Mouse (Mus musculus): ENCODE data around the gene Sos2.
A peak's percentile ranks its signal among the peaks of the same experiment; 100 is the strongest.
"Not testable (repeated sequence)": the region's sequence is repeated elsewhere in the genome, so short reads cannot be mapped to it uniquely, and the experiment has no call there.

Gene Sos2

DNA sequence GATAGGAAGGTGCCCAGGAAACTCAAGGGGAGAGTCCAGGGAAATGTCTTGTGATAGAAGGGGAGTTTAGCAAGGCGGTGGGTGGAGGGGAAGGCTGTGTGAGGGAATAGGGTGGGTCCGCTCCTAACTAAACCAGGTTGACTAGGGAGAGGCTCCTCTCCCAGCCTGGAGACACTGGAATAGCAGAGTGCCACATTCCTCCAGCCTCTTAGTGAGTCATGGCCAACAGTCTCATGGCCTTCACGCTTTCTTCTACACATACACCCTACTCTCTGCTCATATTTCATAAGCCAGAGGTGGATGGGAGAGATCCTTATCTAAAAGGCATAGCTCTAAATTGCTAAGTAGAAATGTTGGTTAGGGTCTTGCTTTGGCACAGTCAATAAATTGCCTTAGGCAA is 111.7 kb downstream of the Sos2 start:
- no peak for DNase-seq (ENCODE audit: low read depth)

DNA sequence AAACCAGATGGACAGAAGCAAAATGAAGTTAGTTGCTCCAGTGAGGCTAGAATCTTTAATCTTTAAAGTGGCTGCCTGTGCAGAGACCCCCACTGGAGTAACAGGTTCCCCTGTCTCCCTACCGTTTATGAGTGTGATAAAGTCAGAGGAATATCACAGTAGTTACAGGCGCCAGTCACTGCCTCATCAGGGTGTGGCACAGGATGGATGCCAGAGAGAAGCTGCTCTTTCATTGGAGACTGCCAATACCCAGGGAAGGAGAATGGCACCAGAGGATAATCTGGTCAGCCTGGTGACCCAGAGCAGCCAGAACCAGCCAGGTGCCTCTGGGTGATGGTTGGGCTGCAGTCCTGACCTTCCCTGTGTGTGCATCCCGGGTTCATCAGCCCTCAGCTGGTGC is 113.4 kb downstream of the Sos2 start:
- no peak for DNase-seq (ENCODE audit: low read depth)

DNA sequence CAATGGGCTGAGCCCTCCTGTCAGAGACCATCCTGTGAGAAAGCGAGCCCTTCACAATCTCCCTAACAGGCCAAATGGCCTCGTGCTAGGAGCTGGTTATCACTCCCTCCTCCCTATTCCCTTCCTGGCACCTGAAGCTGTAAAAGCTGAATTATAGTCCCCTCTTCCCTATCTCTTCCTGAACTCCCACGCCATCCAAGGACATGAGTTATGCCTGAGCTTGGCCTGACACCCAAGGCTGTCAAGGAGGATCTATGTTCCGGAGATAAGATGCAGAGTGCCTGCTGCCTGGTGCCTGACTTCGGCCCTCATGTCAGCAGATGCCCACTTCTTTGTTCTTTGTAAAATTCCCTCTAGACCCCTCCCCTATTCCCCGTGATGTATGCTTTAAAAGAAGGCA is 120.6 kb downstream of the Sos2 start:
- not testable (repeated sequence) for DNase-seq (ENCODE audit: low read depth)

DNA sequence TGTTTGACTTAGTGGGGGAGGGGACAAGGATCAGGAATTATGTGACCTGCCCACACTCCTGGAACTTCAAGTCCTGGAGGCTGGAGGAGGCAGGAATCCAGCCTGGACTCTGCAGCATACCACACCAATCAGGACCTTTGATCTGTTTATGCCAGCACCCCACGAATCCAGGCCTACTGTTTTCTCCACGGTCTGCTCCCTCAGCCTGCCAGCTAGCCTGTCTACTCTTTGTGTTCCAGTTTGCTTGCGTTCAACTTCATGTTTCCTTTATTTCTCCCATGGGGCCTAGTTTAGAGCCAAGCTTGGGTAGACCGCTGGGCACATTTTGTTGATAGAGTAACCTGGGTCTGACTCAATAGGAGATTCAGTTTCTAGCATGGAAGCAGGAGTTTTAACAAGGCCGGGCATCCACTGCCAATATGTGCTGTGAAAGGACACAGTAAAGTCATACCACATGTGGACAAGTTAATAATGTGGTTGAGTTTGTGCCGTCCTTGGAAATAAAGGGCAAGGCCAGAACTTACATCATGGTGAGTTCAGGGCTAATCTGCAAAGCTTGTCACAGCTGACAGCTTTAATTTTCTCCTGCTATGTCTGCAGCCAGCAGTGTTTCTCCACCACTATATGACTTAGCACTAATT is 125.3 kb downstream of the Sos2 start:
- no peak for DNase-seq (ENCODE audit: low read depth)

DNA sequence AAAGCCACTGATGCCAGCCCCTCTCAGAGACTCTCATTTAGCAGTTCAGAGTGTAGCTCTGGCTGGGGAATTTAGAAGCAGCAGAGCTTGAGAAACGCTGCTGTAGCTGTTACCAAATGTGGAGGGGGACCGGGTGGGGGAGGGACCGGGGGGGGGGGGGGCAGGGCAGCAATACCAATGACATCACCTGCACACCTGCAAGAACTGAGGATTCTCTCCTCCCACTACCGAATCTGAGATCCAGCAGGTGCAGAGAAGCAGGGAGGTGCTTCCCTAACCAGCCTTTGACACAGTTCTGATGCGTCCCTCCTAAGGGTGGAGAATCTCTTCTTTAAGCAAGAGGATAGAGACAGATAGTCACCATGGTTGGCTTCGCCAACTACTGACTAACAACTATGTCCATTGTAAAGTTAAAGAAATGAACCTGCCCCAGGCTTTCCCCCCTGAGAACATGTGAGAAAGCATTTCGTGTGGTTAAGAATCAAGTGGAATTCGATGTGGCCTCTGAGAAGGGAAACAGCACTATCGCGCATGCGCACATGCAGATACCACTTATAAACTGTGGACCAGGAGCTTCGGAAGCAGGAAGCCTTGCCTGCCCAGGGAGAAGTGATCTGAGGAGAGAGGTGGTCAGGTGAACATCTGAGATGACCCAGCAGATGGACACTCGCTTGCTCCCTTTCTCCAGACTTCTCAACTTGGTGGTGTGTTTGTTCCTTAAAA is 136.0 kb downstream of the Sos2 start:
- DNase-seq (ENCODE audit: low read depth) = no peak

DNA sequence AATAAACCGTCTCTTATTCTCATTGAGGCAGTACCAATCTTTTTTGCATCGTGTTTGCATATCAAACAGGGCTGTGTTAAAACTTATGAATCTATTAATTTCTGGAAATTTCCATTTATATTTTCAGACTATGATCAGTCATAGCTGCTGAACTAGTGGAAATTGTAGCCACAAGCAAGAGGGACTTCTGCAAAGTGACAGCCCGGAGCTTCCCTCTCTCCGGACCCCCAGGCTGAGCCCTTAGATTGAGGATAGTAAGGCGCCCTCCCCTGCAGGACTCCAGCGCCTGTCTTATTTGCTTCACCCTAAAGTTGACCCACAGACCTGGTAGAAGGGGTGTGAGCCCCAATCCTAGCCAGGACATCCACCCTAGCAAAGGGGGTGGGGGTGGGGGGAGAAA is 136.7 kb downstream of the Sos2 start:
- no peak for DNase-seq (ENCODE audit: low read depth)

DNA sequence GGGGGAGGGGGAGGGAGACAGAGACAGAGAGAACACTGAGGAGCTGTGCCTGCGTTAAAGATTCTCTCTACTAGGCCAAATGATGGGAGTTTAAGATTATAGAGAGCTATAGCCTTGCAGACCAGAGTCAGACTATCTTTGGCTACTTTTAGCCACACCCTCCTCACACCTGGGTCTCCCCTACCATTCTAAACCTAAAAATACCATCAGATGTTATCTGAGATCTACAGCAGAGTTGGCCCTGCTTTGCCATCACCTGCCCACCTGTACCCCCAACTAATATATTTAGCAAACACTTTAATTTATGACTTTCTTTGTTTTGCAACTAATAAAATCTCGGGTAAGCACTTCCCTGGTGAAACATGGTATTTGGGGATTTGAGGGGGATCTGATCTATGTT is 137.1 kb downstream of the Sos2 start:
- DNase-seq (ENCODE audit: low read depth) = no peak

DNA sequence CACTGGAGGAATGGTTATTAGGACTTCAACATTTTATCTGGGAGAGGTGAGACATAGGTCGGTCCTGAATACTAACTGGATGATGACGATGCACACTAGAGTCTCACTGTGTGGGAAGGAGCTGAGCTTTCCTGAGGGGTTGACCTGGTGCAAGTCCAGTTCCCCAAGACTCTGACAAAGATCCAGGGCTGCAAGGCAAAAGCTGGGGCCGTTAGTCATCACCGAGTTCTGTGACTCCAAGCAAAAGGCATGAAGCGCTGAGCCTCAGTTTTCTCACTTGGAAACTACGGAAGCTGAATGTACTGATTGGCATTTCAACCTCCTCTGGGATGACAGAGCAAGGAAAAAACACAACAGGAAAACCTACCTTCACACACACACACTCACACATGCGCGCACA is 139.3 kb downstream of the Sos2 start:
- no peak for DNase-seq (ENCODE audit: low read depth)

DNA sequence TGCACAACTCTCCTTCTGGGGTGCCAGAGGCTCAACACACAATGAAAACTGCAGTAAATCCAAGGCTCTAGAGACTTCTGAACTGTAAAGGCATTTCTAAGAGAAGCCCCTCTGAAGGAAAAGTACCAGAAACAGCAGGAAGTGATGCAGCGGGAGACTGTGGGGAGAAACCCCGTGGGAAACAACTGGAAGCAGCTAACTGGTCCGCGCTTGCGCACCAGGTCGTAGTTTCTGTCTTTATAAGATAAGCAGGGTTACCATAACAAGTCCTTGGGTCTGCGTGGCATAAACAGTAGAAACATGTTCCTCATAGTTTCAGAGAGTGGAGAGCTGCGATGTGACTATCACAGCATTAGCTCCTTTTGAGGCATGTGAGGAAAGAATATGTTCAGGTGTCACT is 140.0 kb downstream of the Sos2 start:
- DNase-seq (ENCODE audit: low read depth) = peak; percentile 36

DNA sequence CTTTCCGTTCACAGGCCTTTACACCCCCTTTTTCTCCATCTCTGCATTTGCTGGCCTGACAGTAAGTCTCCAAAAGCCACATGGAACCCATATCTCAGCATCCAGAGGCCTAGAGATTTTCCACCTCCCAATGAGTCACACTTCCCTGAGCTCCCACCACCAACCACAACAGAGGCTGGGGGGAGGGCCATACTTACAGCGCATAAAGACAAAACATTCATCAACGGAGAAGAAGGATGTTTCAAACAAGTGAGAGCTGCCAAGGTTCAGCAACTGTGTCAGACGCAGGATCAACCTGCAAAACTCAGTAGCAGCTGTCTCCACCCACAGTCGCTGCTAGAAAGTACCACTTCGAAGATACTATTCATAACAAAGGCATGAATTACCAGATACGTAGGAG is 142.3 kb downstream of the Sos2 start:
- DNase-seq (ENCODE audit: low read depth) = peak; percentile 81

DNA sequence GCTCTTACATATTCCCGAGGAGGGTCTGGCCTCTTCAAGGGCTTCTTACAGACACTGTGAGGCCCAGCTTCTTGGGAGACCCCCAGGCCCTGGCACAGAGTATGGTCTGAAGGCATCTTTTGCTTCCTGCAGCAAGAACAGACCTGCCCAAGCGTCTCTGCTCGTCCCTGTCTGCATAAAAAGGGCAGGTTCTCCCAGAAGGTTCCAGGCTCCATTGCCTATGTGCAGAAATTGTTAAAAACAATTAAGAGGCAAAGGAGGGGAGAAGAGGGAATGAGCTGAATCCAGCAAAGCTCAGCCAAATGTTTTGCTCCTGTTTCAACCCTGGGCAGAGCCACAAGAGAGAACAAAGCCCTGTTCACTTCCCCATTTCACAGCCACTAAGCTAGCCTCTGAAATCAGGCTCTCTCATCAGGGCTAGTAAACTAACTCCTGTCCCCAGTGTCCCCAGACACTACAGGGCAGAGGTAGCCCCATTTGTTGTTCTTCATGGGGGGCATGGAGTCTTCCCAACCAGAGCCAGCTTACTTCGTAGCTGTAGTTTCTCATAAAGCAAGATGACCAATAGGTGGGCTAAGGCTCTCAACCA is 143.2 kb downstream of the Sos2 start:
- peak; percentile 39 for DNase-seq (ENCODE audit: low read depth)

DNA sequence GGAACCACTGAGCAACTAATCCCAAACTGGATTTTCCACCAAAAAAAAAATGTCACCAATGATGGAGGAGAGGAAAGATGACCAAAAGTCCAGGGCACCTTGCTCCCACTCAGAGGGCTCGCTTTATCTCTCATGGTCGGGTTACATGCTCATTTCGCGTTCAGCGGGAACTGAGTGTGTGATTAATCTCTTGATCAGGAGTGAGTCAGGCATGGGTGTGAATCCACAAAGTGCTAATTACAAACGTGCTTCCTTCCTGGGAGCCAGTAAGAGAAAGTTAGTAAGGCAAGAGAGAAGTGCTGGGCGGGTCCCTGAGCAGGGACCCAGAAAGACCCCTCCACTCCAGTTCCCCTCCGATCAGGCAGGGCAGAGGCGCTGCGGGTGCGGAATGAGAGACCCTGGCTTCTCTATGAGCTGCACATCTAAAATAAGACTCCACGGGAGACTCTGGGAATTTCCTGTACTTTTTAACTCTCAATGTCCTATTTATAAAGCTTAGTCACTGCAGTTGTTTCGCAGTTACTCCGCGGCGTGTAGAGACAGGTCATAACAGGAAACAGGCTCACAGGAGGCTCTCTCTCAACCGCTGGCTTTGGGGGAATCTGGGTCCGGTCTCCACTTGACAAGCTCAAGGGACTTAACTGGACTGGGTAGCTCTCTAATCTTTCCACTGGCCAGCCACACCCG is 143.8 kb downstream of the Sos2 start:
- peak; percentile 63 for DNase-seq (ENCODE audit: low read depth)

DNA sequence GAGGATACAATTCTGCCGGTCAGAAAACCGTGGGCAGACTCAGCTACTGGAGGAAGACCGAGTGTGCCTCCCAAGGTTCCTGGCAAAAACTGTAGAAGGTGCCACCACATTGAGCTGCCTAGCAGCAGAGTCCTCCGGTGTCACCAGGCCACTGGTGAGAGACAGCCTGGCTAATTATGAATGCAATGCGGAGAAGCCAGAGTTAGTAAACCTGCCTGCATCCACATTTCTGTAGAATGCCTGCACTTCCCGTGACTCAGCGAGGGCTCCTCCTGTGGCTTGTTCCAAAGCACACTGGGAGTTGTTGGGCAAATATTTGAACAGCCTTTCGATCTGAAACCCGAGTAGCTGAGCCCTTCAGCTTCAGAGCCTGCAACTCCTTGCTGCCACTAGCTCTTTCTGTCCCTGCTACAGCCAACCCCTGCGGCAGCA is 144.4 kb downstream of the Sos2 start:
- no peak for DNase-seq (ENCODE audit: low read depth)

DNA sequence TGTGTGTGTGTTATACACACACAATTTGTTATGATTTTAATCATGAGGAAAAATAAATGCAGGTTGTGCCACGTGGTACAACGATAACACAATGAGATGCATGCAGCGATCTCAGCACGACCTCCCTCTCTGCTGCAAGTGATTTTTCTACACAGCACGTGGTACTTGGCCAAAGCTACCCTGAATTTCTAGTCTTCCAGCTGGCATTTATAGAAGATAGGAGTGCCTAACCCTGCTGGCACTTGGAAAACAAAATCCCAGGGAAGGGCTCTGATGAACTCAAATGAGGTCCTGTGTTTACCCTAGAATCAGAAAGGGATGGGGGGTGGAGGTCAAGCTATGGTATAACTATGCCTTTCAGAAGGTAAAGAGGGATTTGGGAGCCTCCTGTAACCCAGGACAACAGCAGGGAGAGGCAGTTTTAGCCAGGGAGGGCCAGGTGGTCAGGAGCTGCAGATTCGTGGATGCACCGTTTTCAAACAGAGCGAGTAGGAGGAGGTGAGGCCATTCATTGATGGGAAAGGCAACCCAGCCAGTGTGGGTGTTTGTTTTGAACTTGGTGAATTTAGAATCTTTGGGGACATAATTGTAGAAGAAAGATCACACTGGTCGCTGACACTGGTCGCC is 144.9 kb downstream of the Sos2 start:
- no peak for DNase-seq (ENCODE audit: low read depth)
